Mouse (Mus musculus) myocyte (in vitro differentiated cells): ENCODE results near the gene Plekhm3. TPM values are rescaled to one million over a fixed set of nuclear protein-coding genes. Genes with fewer than 3 reads are reported as not detected.

ENCODE experiments used
- H3K27me3 ChIP-seq: one replicate; pipeline ENCODE4 v1.6.1; 2011; ENCODE audit not compliant: control insufficient read depth, insufficient read depth, insufficient read length
- H3K36me3 ChIP-seq: one replicate; pipeline ENCODE4 v1.6.1; 2011; ENCODE audit not compliant: control insufficient read depth, insufficient read depth
- H3K4me2 ChIP-seq: one replicate; pipeline ENCODE4 v1.6.1; 2011; ENCODE audit warnings: low read depth, control low read depth
- H3K4me3 ChIP-seq: one replicate; pipeline ENCODE4 v1.5.1; 2011; ENCODE audit warnings: mild to moderate bottlenecking, control low read depth, moderate library complexity
- H3K79me2 ChIP-seq: one replicate; pipeline ENCODE4 v1.6.1; 2011; ENCODE audit not compliant: control insufficient read depth, insufficient read depth
- H3ac ChIP-seq: one replicate; pipeline ENCODE4 v1.6.1; 2011; ENCODE audit not compliant: control insufficient read depth, insufficient read length
- CEBPB ChIP-seq: IDR thresholded peaks from 2 replicates; pipeline ENCODE4 v1.6.1; 2011; ENCODE audit warnings: mild to moderate bottlenecking, moderate library complexity; ENCODE audit not compliant: poor library complexity, insufficient read depth, severe bottlenecking
- E2F4 ChIP-seq: IDR thresholded peaks from one replicate; pipeline ENCODE4 v1.6.1; 2011; ENCODE audit warnings: mild to moderate bottlenecking, control low read depth, moderate library complexity; ENCODE audit not compliant: insufficient read depth
- MAX ChIP-seq: IDR thresholded peaks from one replicate; pipeline ENCODE4 v1.6.1; 2011; ENCODE audit warnings: low read depth, mild to moderate bottlenecking, control low read depth
- MYOD1 ChIP-seq, 3 experiments: IDR thresholded peaks; one replicate each; pipeline ENCODE4 v1.6.1; 2011; ENCODE audit warnings: control low read depth in 2 of 3, low read depth in 2 of 3, mild to moderate bottlenecking in 2 of 3, moderate library complexity in 1 of 3; ENCODE audit not compliant: insufficient read length in 2 of 3, control insufficient read depth in 1 of 3
- MYOG ChIP-seq, 3 experiments: IDR thresholded peaks; one replicate each; pipeline ENCODE4 v1.6.1; 2011; ENCODE audit warnings: control low read depth in 2 of 3, low read depth in 2 of 3, mild to moderate bottlenecking in 2 of 3; ENCODE audit not compliant: insufficient read length in 2 of 3, control insufficient read depth in 1 of 3, insufficient read depth in 1 of 3
- POLR2A ChIP-seq: IDR thresholded peaks from one replicate; pipeline ENCODE4 v1.6.1; 2011; ENCODE audit warnings: low read depth, mild to moderate bottlenecking, control low read depth, moderate library complexity; ENCODE audit not compliant: insufficient read length
- POLR2AphosphoS2 ChIP-seq: IDR thresholded peaks from one replicate; pipeline ENCODE4 v1.6.1; 2011; ENCODE audit warnings: low read depth, control low read depth; ENCODE audit not compliant: insufficient read length
- REST ChIP-seq: IDR thresholded peaks from one replicate; pipeline ENCODE4 v1.6.1; 2011; ENCODE audit warnings: mild to moderate bottlenecking, control low read depth, moderate library complexity; ENCODE audit not compliant: insufficient read depth, insufficient read length
- SRF ChIP-seq: IDR thresholded peaks from one replicate; pipeline ENCODE4 v1.6.1; 2011; ENCODE audit warnings: low read depth; ENCODE audit not compliant: control insufficient read depth, insufficient read length
- TCF12 ChIP-seq: IDR thresholded peaks from one replicate; pipeline ENCODE4 v1.6.1; 2011; ENCODE audit warnings: mild to moderate bottlenecking, control low read depth; ENCODE audit not compliant: poor library complexity, insufficient read depth, severe bottlenecking
- TCF3 ChIP-seq: IDR thresholded peaks from one replicate; pipeline ENCODE4 v1.6.1; 2011; ENCODE audit warnings: low read depth, control low read depth; ENCODE audit not compliant: insufficient read length
- USF1 ChIP-seq: IDR thresholded peaks from one replicate; pipeline ENCODE4 v1.6.1; 2011; ENCODE audit warnings: low read depth, mild to moderate bottlenecking, control low read depth, moderate library complexity
- polyA plus RNA-seq: library from polyadenylated mRNA; unstranded; fragments of >200 nt; fragmentation: generic; extraction: Trizol; gene quantifications from one replicate; pipeline ENCODE4 v1.2.1, GENCODE M21; 2012; ENCODE audit warnings: missing spikeins

Gene Plekhm3
- polyA plus RNA-seq, 1 experiment = 3.9 TPM

- H3K4me2 ChIP-seq = no peak overlapping the region
Measured at GRCm38 (mm10) chr1:64897485-64897884, 59.1 kb downstream of the Plekhm3 start.

GRCm38 (mm10) chr1:64893806-64894205, 62.8 kb downstream of the Plekhm3 start:
- H3K4me3 ChIP-seq = no peak overlapping the region
- no peaks in the 10 kb centered on the region for H3K36me3 ChIP-seq
- TF ChIP-seq CEBPB (no peak), MYOG (IDR thresholded peaks at IDR 0.05; ENCODE audit: control insufficient read depth in 1 of 3, insufficient read depth in 1 of 3, insufficient read length in 2 of 3, low read depth in 2 of 3) (no peak), TCF12 (no peak), POLR2A (no peak), USF1 (no peak), POLR2AphosphoS2 (no peak), MAX (no peak), REST (no peak), E2F4 (no peak), MYOD1 (IDR thresholded peaks at IDR 0.05; ENCODE audit: control insufficient read depth in 1 of 3, insufficient read length in 2 of 3, low read depth in 2 of 3) (no peak), SRF (no peak), TCF3 (no peak)
- no peak overlapping the region for H3K4me2 ChIP-seq
- no peaks in the 10 kb centered on the region for H3K27me3 ChIP-seq
- H3K79me2 ChIP-seq = no peaks in the 10 kb centered on the region
- no peak overlapping the region for H3ac ChIP-seq

More at GRCm38 (mm10) chr1:64897485-64897884, 59.1 kb downstream of the Plekhm3 start:
- TF ChIP-seq TCF12 (no peak), CEBPB (no peak), USF1 (no peak), POLR2AphosphoS2 (no peak)
- Histone ChIP-seq H3K27me3 (no peaks in the 10 kb centered on the region), H3K4me3 (no peak overlapping the region), H3K79me2 (no peaks in the 10 kb centered on the region), H3K36me3 (no peaks in the 10 kb centered on the region), H3ac (no peak overlapping the region)

DNA sequence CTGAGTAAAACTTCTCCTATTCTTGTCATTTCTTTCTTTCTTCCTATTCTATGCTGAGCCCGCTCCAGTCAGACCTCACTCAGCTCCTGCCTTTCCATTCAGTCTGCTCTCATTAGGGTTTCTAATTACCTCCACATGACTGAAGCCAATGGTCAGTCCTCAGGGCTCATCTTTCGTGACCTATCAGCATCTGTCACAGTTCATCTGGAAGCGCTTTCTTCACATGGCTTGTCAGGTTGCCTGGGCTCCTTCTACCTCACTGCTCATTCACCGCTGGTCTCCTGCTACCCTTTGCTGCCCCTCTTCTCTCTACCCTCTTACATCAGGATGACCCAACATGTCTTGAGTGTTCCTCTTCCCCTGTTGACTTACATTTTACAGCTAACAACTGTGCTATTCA, 65.3 kb downstream of the Plekhm3 start:
- TF ChIP-seq POLR2A (no peak), REST (no peak), USF1 (no peak), E2F4 (no peak), CEBPB (no peak), TCF12 (no peak), MYOG (IDR thresholded peaks at IDR 0.05; ENCODE audit: control insufficient read depth in 1 of 3, insufficient read depth in 1 of 3, insufficient read length in 2 of 3, low read depth in 2 of 3) (no peak), POLR2AphosphoS2 (no peak)
- no peaks in the 10 kb centered on the region for H3K79me2 ChIP-seq
- no peak overlapping the region for H3K4me3 ChIP-seq
- H3K4me2 ChIP-seq = no peak overlapping the region
- no peak overlapping the region for H3ac ChIP-seq
- no peaks in the 10 kb centered on the region for H3K27me3 ChIP-seq
- no peaks in the 10 kb centered on the region for H3K36me3 ChIP-seq

DNA sequence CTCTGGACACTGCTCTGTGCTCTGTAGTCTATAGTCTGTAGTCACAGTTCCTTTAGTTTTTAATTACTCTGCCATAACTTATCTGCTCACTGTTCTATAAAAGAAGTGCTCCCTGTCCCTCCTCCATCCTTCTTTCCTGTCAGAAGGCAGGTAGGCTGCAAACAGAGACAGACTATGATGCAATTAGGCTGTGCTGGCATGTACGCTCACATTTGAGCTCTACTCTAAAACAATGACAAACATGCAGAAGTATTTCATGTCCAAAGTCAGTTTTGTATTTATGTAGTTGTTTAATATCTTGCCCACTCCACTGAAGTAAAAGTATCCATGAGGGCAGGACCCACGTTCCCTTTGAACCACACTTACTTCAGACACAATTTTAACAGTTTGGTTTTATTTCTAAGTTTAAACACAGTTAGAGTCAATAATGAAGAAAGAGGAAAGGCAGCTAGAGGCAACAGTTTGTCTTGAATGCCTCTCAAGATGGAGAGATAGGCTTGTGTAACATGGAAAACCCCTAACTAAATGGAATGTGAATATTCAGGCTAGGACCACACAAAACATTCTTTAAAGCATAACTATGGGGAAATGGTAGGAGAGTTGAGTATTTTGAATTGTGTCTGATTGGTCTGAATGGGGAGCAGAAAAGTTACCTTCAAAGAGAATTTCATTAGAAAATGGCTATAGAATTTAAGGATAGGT, 69.0 kb downstream of the Plekhm3 start:
- Histone ChIP-seq H3K79me2 (no peaks in the 10 kb centered on the region), H3K4me2 (no peak overlapping the region), H3ac (no peak overlapping the region), H3K4me3 (no peak overlapping the region), H3K36me3 (no peaks in the 10 kb centered on the region), H3K27me3 (no peaks in the 10 kb centered on the region)
- TF ChIP-seq TCF3 (no peak), REST (no peak), MAX (no peak), TCF12 (no peak), USF1 (no peak), MYOG (IDR thresholded peaks at IDR 0.05; ENCODE audit: control insufficient read depth in 1 of 3, insufficient read depth in 1 of 3, insufficient read length in 2 of 3, low read depth in 2 of 3) (no peak), CEBPB (no peak), POLR2AphosphoS2 (no peak), POLR2A (no peak), E2F4 (no peak), MYOD1 (IDR thresholded peaks at IDR 0.05; ENCODE audit: control insufficient read depth in 1 of 3, insufficient read length in 2 of 3, low read depth in 2 of 3) (no peak), SRF (no peak)

DNA sequence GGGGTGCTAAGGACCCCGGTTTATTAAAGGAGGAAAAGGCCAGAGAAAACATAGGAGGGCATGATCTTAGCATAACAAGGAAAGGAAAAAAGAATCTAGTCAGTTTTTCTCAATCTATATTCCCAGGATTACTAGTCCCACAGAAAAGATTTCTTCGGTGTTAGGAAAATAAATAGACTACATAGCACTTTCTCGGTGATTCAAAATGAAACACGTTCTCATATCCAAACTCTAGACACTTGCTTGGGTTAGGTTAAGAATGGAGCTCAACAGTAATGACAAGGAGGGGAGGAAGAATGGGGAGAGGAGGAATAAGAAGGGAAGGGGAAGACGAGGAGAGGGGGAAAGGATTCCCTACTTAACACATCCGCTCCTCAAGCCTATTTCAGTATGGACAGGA, 69.9 kb downstream of the Plekhm3 start:
- Histone ChIP-seq H3K36me3 (no peaks in the 10 kb centered on the region), H3K27me3 (no peaks in the 10 kb centered on the region), H3ac (no peak overlapping the region), H3K4me2 (no peak overlapping the region), H3K4me3 (no peak overlapping the region), H3K79me2 (no peaks in the 10 kb centered on the region)
- TF ChIP-seq E2F4 (no peak), MYOG (IDR thresholded peaks at IDR 0.05; ENCODE audit: control insufficient read depth in 1 of 3, insufficient read depth in 1 of 3, insufficient read length in 2 of 3, low read depth in 2 of 3) (no peak), USF1 (no peak), TCF12 (no peak), REST (no peak), TCF3 (no peak), POLR2AphosphoS2 (no peak), CEBPB (no peak), POLR2A (no peak), MYOD1 (IDR thresholded peaks at IDR 0.05; ENCODE audit: control insufficient read depth in 1 of 3, insufficient read length in 2 of 3, low read depth in 2 of 3) (no peak)
